Mouse (Mus musculus) retina, embryonic 14.5 days (tissue): ENCODE results near the gene Nudt7.
A peak's percentile ranks its signal among the peaks of the same experiment; 100 is the strongest.

ENCODE experiments used
- DNase-seq: peaks from one replicate; pipeline ENCODE4 v3.0.0-alpha.2; 2015; ENCODE audit warnings: low spot score

Nudt7 gene

GRCm38 (mm10) chr8:114143645-114144290, 10.4 kb downstream of the Nudt7 start:
- DNase-seq, result no peak

GRCm38 (mm10) chr8:114153311-114154045, 20.1 kb downstream of the Nudt7 start:
- DNase-seq, result peak; percentile 17

GRCm38 (mm10) chr8:114158586-114158985, 25.2 kb downstream of the Nudt7 start:
- no peak for DNase-seq

GRCm38 (mm10) chr8:114159666-114160065, 26.3 kb downstream of the Nudt7 start:
- DNase-seq, result no peak

GRCm38 (mm10) chr8:114163871-114164270, 30.5 kb downstream of the Nudt7 start:
- peak; percentile 52 for DNase-seq

- peak; percentile 42 for DNase-seq
These were observed 31.2 kb downstream of the Nudt7 start for GRCm38 (mm10) chr8:114164444-114165096.

- DNase-seq, result peak; percentile 15
These were observed 32.4 kb downstream of the Nudt7 start for GRCm38 (mm10) chr8:114165741-114166140.

- DNase-seq, result no peak
These were observed 43.4 kb downstream of the Nudt7 start for GRCm38 (mm10) chr8:114176721-114177120.

GRCm38 (mm10) chr8:114193334-114193733, 60.0 kb downstream of the Nudt7 start:
- no peak for DNase-seq

- no peak for DNase-seq
These were observed 65.6 kb downstream of the Nudt7 start for GRCm38 (mm10) chr8:114198990-114199389.
